Comparison of ENCODE assay signal across 8 mouse cellular contexts in the genomic region with DNA sequence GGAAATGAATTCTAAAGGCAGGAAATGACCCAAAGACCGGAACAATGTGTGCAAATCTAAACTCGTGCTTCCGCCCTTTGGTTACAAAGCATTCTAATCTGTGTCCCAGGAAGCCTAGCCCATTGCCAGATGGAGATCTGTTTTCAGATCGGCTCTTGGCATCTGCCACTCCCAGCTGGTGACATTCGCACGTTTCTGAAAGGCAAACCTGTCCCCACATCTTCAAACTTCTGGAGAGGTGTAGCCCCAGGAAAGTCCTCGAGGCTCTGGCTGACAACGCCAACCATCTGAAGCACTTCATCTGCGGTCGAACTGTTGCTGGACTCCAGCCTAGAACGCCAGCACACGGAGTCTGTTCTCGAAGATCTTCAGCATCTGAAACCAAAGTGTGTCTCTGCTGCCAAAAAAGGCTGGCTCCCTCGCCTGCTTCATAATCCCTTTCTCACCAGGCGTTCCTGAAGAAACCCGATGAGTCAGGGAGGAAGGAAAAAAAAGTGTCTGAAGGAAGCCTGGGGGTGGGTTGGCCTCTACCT.
DNase-seq lines count a peak whose midpoint lies in the region; ATAC-seq and TF ChIP-seq lines count a peak whose summit lies in the region.

No protein-coding gene starts in this region.

- 0 out of 2 replicates have a peak, but pooled peaks cover 9% of the 10 kb centered on the region for H3K4me1 ChIP-seq in forebrain, postnatal 0 days (ENCODE audit: insufficient read depth)
- H3K4me1 ChIP-seq in stomach, embryonic 15.5 days, result peaks cover 20% of the 10 kb centered on the region

- WGBS in forebrain, postnatal 0 days, result 24% methylated on average over 16 of the region's 16 CpGs
- WGBS in stomach, embryonic 15.5 days, result 13% methylated on average over 16 of the region's 16 CpGs

- no peak for TF ChIP-seq CTCF in brain, embryonic 14.5 days (IDR thresholded peaks at IDR 0.05; ENCODE audit: borderline replicate concordance, extremely low read depth, insufficient read depth, insufficient read length)
- TF ChIP-seq CTCF in forebrain, postnatal 0 days (IDR thresholded peaks at IDR 0.05; ENCODE audit: low read depth), result no peak

- H3K9ac ChIP-seq in forebrain, postnatal 0 days, result no peak overlapping the region
- H3K9ac ChIP-seq in stomach, embryonic 15.5 days, result no peak overlapping the region

- H3K4me3 ChIP-seq in forebrain, postnatal 0 days (ENCODE audit: low read depth, low read length), result no peak overlapping the region
- H3K4me3 ChIP-seq in stomach, embryonic 15.5 days (replicated peaks), result 0 out of 2 replicates have a peak overlapping the region, but pooled peaks have one; percentile 5

- H3K9me3 ChIP-seq in forebrain, postnatal 0 days (ENCODE audit: low read length), result no peaks in the 10 kb centered on the region
- no peaks in the 10 kb centered on the region for H3K9me3 ChIP-seq in stomach, embryonic 15.5 days

- peak; percentile 61 to 79 for DNase-seq in adrenal gland, adult (ENCODE audit: inconsistent age in 2 of 2, low spot score in 1 of 2)
- DNase-seq in adrenal gland, postnatal 25 days, result no peak
- DNase-seq in brain, embryonic 14.5 days (ENCODE audit: low read depth), result peak; percentile 91
- peak; percentile 89 for DNase-seq in forebrain, postnatal 0 days
- peak; percentile 71 to 72 for DNase-seq in heart, postnatal 14 days
- peak; percentile 65 to 67 for DNase-seq in layer of hippocampus, postnatal 25 days (ENCODE audit: extremely low spot score in 1 of 2, low spot score in 1 of 2)
- peak; percentile 76 for DNase-seq in lung, postnatal 14 days

- H3K4me2 ChIP-seq in forebrain, postnatal 0 days (ENCODE audit: low read depth), result peak overlapping the region; percentile 27
- peak overlapping the region; percentile 43 for H3K4me2 ChIP-seq in stomach, embryonic 15.5 days

- TF ChIP-seq POLR2A in brain, embryonic 14.5 days (IDR thresholded peaks at IDR 0.05; ENCODE audit: borderline replicate concordance, extremely low read depth, insufficient read depth, insufficient read length, poor library complexity, severe bottlenecking), result no peak

- intact Hi-C loops in heart, postnatal 14 days (cut with DNase I), result loop anchor here (5.0 kb wide), 1 partner anchor 104 kb away; no protein-coding TSS in a partner anchor

- H3K27me3 ChIP-seq in forebrain, postnatal 0 days (ENCODE audit: insufficient read depth, low read length), result no peaks in the 10 kb centered on the region
- no peaks in the 10 kb centered on the region for H3K27me3 ChIP-seq in stomach, embryonic 15.5 days (replicated peaks)

- no peaks in the 10 kb centered on the region for H3K36me3 ChIP-seq in forebrain, postnatal 0 days (ENCODE audit: insufficient read depth)
- no peaks in the 10 kb centered on the region for H3K36me3 ChIP-seq in stomach, embryonic 15.5 days

- peak overlapping the region; percentile 54; the same call in 1 of the 2 replicates for H3K27ac ChIP-seq in forebrain, postnatal 0 days (ENCODE audit: low read depth, low read length)
- H3K27ac ChIP-seq in stomach, embryonic 15.5 days, result peak overlapping the region; percentile 88

- ATAC-seq in forebrain, postnatal 0 days, result peak; percentile 84
- ATAC-seq in stomach, embryonic 15.5 days (ENCODE audit: insufficient read depth, low FRiP score, low read depth), result no peak
